Mouse (Mus musculus) hindbrain, embryonic 15.5 days (tissue): ENCODE measurements around the gene Phf3. TPM values are rescaled to one million over a fixed set of nuclear protein-coding genes. Genes with fewer than 3 reads are reported as not detected.
"Not testable (repeated sequence)": the region's sequence is repeated elsewhere in the genome, so short reads cannot be mapped to it uniquely, and the experiment has no call there.

Source experiments
- ATAC-seq: fragments of 200-750 bp; cut with Nextera tagmentation; 2 replicates; pipeline ENCODE4 v1.8.0; 2017; ENCODE audit warnings: low read depth, moderate number of reproducible peaks, moderate TSS enrichment; ENCODE audit not compliant: low FRiP score
- H3K27ac ChIP-seq: fragments of 300-500 bp; sonication (generic); replicated peaks from 2 replicates; pipeline ENCODE4 v1.5.1; 2015; ENCODE audit warnings: mild to moderate bottlenecking, inconsistent platforms
- H3K27me3 ChIP-seq: fragments of 300-500 bp; sonication (generic); 2 replicates; pipeline ENCODE4 v1.6.1; 2015; ENCODE audit warnings: control low read depth, inconsistent platforms
- H3K36me3 ChIP-seq: fragments of 300-500 bp; sonication (generic); 2 replicates; pipeline ENCODE4 v1.6.1; 2015; ENCODE audit warnings: control low read depth, inconsistent platforms
- H3K4me1 ChIP-seq: fragments of 300-500 bp; sonication (generic); replicated peaks from 2 replicates; pipeline ENCODE4 v1.6.1; 2015; ENCODE audit warnings: control low read depth, inconsistent platforms
- H3K4me2 ChIP-seq: fragments of 300-500 bp; sonication (generic); 2 replicates; pipeline ENCODE4 v1.6.1; 2015; ENCODE audit warnings: moderate library complexity, mild to moderate bottlenecking, inconsistent platforms
- H3K4me3 ChIP-seq: fragments of 300-500 bp; sonication (generic); 2 replicates; pipeline ENCODE4 v1.5.1; 2015; ENCODE audit warnings: mild to moderate bottlenecking, inconsistent platforms
- H3K9ac ChIP-seq: fragments of 300-500 bp; sonication (generic); 2 replicates; pipeline ENCODE4 v1.6.1; 2015; ENCODE audit warnings: inconsistent platforms
- H3K9me3 ChIP-seq: fragments of 300-500 bp; sonication (generic); 2 replicates; pipeline ENCODE4 v1.6.1; 2016; ENCODE audit warnings: control low read depth, inconsistent platforms
- WGBS: fragments of 180-500 bp; shearing (Covaris S2); methylation state at CpG from one replicate; pipeline ENCODE4 v1.1.7; 2015; 5-methylcytosine and 5-hydroxymethylcytosine counted together
- polyA plus RNA-seq: library from polyadenylated mRNA; unstranded; fragments of >200 nt; fragmentation: Nextera tagmentation; extraction: Ambion mirVana; gene quantifications from 2 replicates; pipeline ENCODE4 v1.2.1, GENCODE M21; 2015

Phf3 gene
- 34.9 and 39.8 TPM in 2 replicates for polyA plus RNA-seq

- peak within 1 kb of the TSS; percentile 99 for H3K27ac ChIP-seq
- peak; percentile 95 for ATAC-seq
- peak within 1 kb of the TSS; percentile 83 for H3K9ac ChIP-seq
- H3K27me3 ChIP-seq, result no peaks in the 10 kb centered on the region
- no peaks in the 10 kb centered on the region for H3K9me3 ChIP-seq
- H3K4me3 ChIP-seq, result peak within 1 kb of the TSS; percentile 86
- peak within 1 kb of the TSS; percentile 65 for H3K4me2 ChIP-seq
- peaks cover 25% of the 10 kb centered on the region for H3K4me1 ChIP-seq
- no peaks in the 10 kb centered on the region for H3K36me3 ChIP-seq
- WGBS, result 1% methylated on average over 56 of the region's 85 CpGs
Measured at GRCm38 (mm10) chr1:30873541-30874260, at the start of gene Phf3. Phf3 (minus strand) TSS chr1:30873921.

GRCm38 (mm10) chr1:30922237-30922636 is 48.5 kb upstream of the Phf3 start:
- ATAC-seq, result no peak
- Histone ChIP-seq H3K9ac (no peak overlapping the region), H3K4me1 (no peaks in the 10 kb centered on the region), H3K9me3 (peaks cover 8% of the 10 kb centered on the region), H3K27me3 (no peaks in the 10 kb centered on the region), H3K4me2 (no peak overlapping the region), H3K27ac (no peak overlapping the region), H3K4me3 (no peak overlapping the region), H3K36me3 (no peaks in the 10 kb centered on the region)
- WGBS, result 92% methylated on average over 3 of the region's 3 CpGs

GRCm38 (mm10) chr1:30921252-30921651 is 47.5 kb upstream of the Phf3 start:
- Histone ChIP-seq H3K4me2 (no peak overlapping the region), H3K27me3 (no peaks in the 10 kb centered on the region), H3K36me3 (no peaks in the 10 kb centered on the region), H3K4me1 (no peaks in the 10 kb centered on the region), H3K9me3 (peaks cover 8% of the 10 kb centered on the region), H3K4me3 (no peak overlapping the region), H3K9ac (no peak overlapping the region), H3K27ac (no peak overlapping the region)
- no peak for ATAC-seq

- Histone ChIP-seq H3K27ac (no peak overlapping the region), H3K4me1 (no peaks in the 10 kb centered on the region), H3K36me3 (no peaks in the 10 kb centered on the region), H3K27me3 (no peaks in the 10 kb centered on the region), H3K4me2 (no peak overlapping the region), H3K9me3 (peaks cover 8% of the 10 kb centered on the region), H3K9ac (no peak overlapping the region), H3K4me3 (no peak overlapping the region)
- no peak for ATAC-seq
- 89% methylated on average over 1 of the region's 1 CpGs for WGBS
Measured at GRCm38 (mm10) chr1:30920620-30921177, 47.0 kb upstream of the Phf3 start.

GRCm38 (mm10) chr1:30910172-30910571 is 36.5 kb upstream of the Phf3 start:
- H3K9ac ChIP-seq, result no peak overlapping the region
- no peaks in the 10 kb centered on the region for H3K27me3 ChIP-seq
- no peak overlapping the region for H3K4me3 ChIP-seq
- H3K4me2 ChIP-seq, result no peak overlapping the region
- no peaks in the 10 kb centered on the region for H3K36me3 ChIP-seq
- no peaks in the 10 kb centered on the region for H3K4me1 ChIP-seq
- WGBS, result 71% methylated on average over 3 of the region's 3 CpGs
- H3K27ac ChIP-seq, result no peak overlapping the region
- ATAC-seq, result no peak
- no peaks in the 10 kb centered on the region for H3K9me3 ChIP-seq

GRCm38 (mm10) chr1:30908797-30909196 is 35.1 kb upstream of the Phf3 start:
- H3K4me3 ChIP-seq, result no peak overlapping the region
- H3K9me3 ChIP-seq, result no peaks in the 10 kb centered on the region
- ATAC-seq, result no peak
- H3K36me3 ChIP-seq, result no peaks in the 10 kb centered on the region
- no peaks in the 10 kb centered on the region for H3K27me3 ChIP-seq
- 91% methylated on average over 4 of the region's 4 CpGs for WGBS
- H3K27ac ChIP-seq, result no peak overlapping the region
- no peaks in the 10 kb centered on the region for H3K4me1 ChIP-seq
- no peak overlapping the region for H3K4me2 ChIP-seq
- H3K9ac ChIP-seq, result no peak overlapping the region

GRCm38 (mm10) chr1:30903480-30904218 is 29.9 kb upstream of the Phf3 start:
- H3K27ac ChIP-seq, result no peak overlapping the region
- no peak overlapping the region for H3K4me3 ChIP-seq
- no peak overlapping the region for H3K4me2 ChIP-seq
- no peaks in the 10 kb centered on the region for H3K27me3 ChIP-seq
- H3K9me3 ChIP-seq, result no peaks in the 10 kb centered on the region
- ATAC-seq, result no peak
- no peaks in the 10 kb centered on the region for H3K4me1 ChIP-seq
- no peak overlapping the region for H3K9ac ChIP-seq
- 92% methylated on average over 3 of the region's 3 CpGs for WGBS
- no peaks in the 10 kb centered on the region for H3K36me3 ChIP-seq

- Histone ChIP-seq H3K36me3 (no peaks in the 10 kb centered on the region), H3K4me1 (no peaks in the 10 kb centered on the region), H3K27me3 (no peaks in the 10 kb centered on the region), H3K4me3 (no peak overlapping the region), H3K9me3 (no peaks in the 10 kb centered on the region), H3K27ac (no peak overlapping the region), H3K9ac (no peak overlapping the region), H3K4me2 (no peak overlapping the region)
- no peak for ATAC-seq
- WGBS, result 81% methylated on average over 2 of the region's 2 CpGs
Measured at GRCm38 (mm10) chr1:30898691-30899090, 25.0 kb upstream of the Phf3 start.

GRCm38 (mm10) chr1:30895366-30895765 is 21.6 kb upstream of the Phf3 start:
- not testable (repeated sequence) for H3K4me3 ChIP-seq, H3K4me1 ChIP-seq, H3K4me2 ChIP-seq, H3K36me3 ChIP-seq, H3K27ac ChIP-seq, H3K9me3 ChIP-seq, H3K27me3 ChIP-seq, ATAC-seq, H3K9ac ChIP-seq

GRCm38 (mm10) chr1:30883806-30884205 is 10.1 kb upstream of the Phf3 start:
- H3K4me2 ChIP-seq, H3K9ac ChIP-seq, H3K9me3 ChIP-seq, H3K27ac ChIP-seq, H3K4me3 ChIP-seq, H3K4me1 ChIP-seq, H3K27me3 ChIP-seq, ATAC-seq, H3K36me3 ChIP-seq: not testable (repeated sequence)
- WGBS, result 95% methylated on average over 1 of the region's 1 CpGs

- H3K36me3 ChIP-seq, result no peaks in the 10 kb centered on the region
Measured at GRCm38 (mm10) chr1:30875746-30876145, 2.0 kb upstream of the Phf3 start.

GRCm38 (mm10) chr1:30874261-30875131 is 775 bp upstream of the Phf3 start:
- ATAC-seq, result no peak
- Histone ChIP-seq H3K4me3 (peak overlapping the region; percentile 86), H3K27ac (peak overlapping the region; percentile 99), H3K9ac (peak overlapping the region; percentile 83), H3K36me3 (no peaks in the 10 kb centered on the region), H3K9me3 (no peaks in the 10 kb centered on the region), H3K27me3 (no peaks in the 10 kb centered on the region), H3K4me1 (peaks cover 25% of the 10 kb centered on the region), H3K4me2 (peak overlapping the region; percentile 65)
- 53% methylated on average over 15 of the region's 15 CpGs for WGBS

More at GRCm38 (mm10) chr1:30875746-30876145, 2.0 kb upstream of the Phf3 start:
- no peak overlapping the region for H3K4me3 ChIP-seq
- H3K4me1 ChIP-seq, result peaks cover 21% of the 10 kb centered on the region
- no peak for ATAC-seq
- no peaks in the 10 kb centered on the region for H3K9me3 ChIP-seq
- no peak overlapping the region for H3K9ac ChIP-seq
- H3K27me3 ChIP-seq, result no peaks in the 10 kb centered on the region
- no peak overlapping the region for H3K27ac ChIP-seq
- H3K4me2 ChIP-seq, result no peak overlapping the region
